Mouse (Mus musculus): Measurements from ENCODE around the gene Ankrd23.

DNA sequence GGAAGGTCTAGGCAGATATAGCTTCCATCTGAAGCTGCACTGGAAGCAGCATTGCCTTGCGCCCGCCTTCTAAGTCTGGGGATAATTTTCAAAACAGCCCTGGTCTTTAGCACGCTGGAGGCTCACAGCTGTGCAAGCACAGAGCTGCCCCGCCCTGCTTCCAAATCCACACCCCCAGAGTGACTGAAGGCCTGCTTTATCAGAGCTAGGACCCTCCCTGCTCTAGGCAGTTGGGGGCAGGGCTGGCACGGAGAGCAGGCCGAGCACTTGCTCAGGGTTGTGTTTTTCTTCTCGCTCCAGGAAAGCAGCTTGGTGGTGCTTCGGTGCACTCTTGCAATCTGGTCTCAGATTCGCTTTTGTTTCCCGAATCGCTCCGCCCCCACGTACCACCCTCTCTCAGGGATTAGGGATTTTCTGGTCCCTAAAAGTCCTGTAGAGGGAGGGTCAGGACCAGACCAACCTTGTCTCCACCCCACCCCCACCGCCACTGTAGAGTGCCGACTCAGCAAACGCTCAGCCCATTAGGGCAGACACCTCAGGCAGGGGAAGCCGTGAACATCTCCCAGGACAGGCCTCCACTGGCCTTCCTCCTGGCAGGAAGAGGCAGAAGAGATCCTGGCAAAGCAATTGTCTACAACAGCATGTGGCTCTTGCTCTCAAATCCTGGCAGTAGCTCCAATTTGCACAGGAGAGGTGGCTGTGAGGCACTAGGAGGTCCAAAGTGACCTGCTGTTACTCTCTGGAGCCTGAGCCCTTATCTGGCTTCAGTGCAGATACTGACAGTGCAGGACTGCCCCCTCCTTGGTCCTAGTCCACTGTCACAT is 43.9 kb upstream of the Ankrd23 start:
- TF ChIP-seq CTCF (IDR thresholded peaks at IDR 0.05; ENCODE audit: control insufficient read depth, insufficient read depth, insufficient read length) = no peak
- TF ChIP-seq MYOG (IDR thresholded peaks at IDR 0.05; ENCODE audit: control insufficient read depth, extremely low read depth, insufficient read length) = no peak
- TF ChIP-seq USF1 (IDR thresholded peaks at IDR 0.05; ENCODE audit: low read depth) = no peak
